Mouse (Mus musculus) olfactory bulb, adult 2 months (tissue): Measurements from ENCODE around the gene AC124108.1.

Experiments
- CTCF ChIP-seq: fragments of 200-500 bp; IDR thresholded peaks from 2 replicates; pipeline ENCODE4 v1.5.1; 2012; ENCODE audit warnings: low read depth, mild to moderate bottlenecking, low read length, moderate library complexity; ENCODE audit not compliant: insufficient read depth
- POLR2A ChIP-seq: fragments of 200-500 bp; IDR thresholded peaks from 2 replicates; pipeline ENCODE4 v1.6.1; 2012; ENCODE audit warnings: mild to moderate bottlenecking, low read depth, low read length, moderate library complexity; ENCODE audit not compliant: insufficient read depth

- TF ChIP-seq CTCF (peak; percentile 88), POLR2A (no peak)
Measured at GRCm38 (mm10) chr1:132157016-132157781, 34.1 kb upstream of the AC124108.1 start.
